Mouse (Mus musculus) thymus, adult 2 months (tissue): Measurements from ENCODE around the gene Asap3. TPM values are rescaled to one million over a fixed set of nuclear protein-coding genes. Genes with fewer than 3 reads are reported as not detected.

Experiments used
- DNase-seq: peaks from one replicate; pipeline ENCODE4 v3.0.0; 2021
- H3K27ac ChIP-seq: fragments of 200-500 bp; 2 replicates; pipeline ENCODE4 v1.5.1; 2012; ENCODE audit warnings: low read length, control low read depth; ENCODE audit not compliant: control insufficient read depth, insufficient read depth
- H3K27me3 ChIP-seq: fragments of 200-500 bp; 2 replicates; pipeline ENCODE4 v1.6.1; 2012; ENCODE audit warnings: mild to moderate bottlenecking, low read length, moderate library complexity, mixed read lengths; ENCODE audit not compliant: control insufficient read depth, insufficient read depth
- H3K36me3 ChIP-seq: fragments of 200-500 bp; 2 replicates; pipeline ENCODE4 v1.6.1; 2012; ENCODE audit warnings: mild to moderate bottlenecking, low read length, moderate library complexity; ENCODE audit not compliant: control insufficient read depth, insufficient read depth
- H3K4me1 ChIP-seq: fragments of 200-500 bp; replicated peaks from 2 replicates; pipeline ENCODE4 v1.6.1; 2012; ENCODE audit warnings: low read length; ENCODE audit not compliant: control insufficient read depth, insufficient read depth
- H3K4me3 ChIP-seq: fragments of 200-500 bp; 2 replicates; pipeline ENCODE4 v1.5.1; 2012; ENCODE audit warnings: mild to moderate bottlenecking, low read length, control low read depth, moderate library complexity; ENCODE audit not compliant: control insufficient read depth, insufficient read depth
- CTCF ChIP-seq: fragments of 200-500 bp; IDR thresholded peaks from 2 replicates; pipeline ENCODE4 v1.5.1; 2012; ENCODE audit warnings: mild to moderate bottlenecking, control low read depth, low read length, moderate library complexity, borderline replicate concordance; ENCODE audit not compliant: control insufficient read depth, poor library complexity, insufficient read depth; ENCODE audit errors: extremely low read depth
- POLR2A ChIP-seq: fragments of 200-500 bp; IDR thresholded peaks from 2 replicates; pipeline ENCODE4 v1.6.1; 2012; ENCODE audit warnings: mild to moderate bottlenecking, low read length, control low read depth, moderate library complexity; ENCODE audit not compliant: control insufficient read depth, poor library complexity, insufficient read depth; ENCODE audit errors: extremely low read depth
- WGBS: fragments of 180-500 bp; shearing (Covaris S2); methylation state at CpG from one replicate; pipeline ENCODE4 v1.1.7; 2018; 5-methylcytosine and 5-hydroxymethylcytosine counted together
- polyA plus RNA-seq: library from polyadenylated mRNA; depleted of rRNA; stranded (reverse); fragments of >200 nt; gene quantifications from 2 replicates; pipeline ENCODE4 v1.2.3, GENCODE M21; 2012

Asap3 gene
- polyA plus RNA-seq, 1 experiment: 4.4 TPM

DNA sequence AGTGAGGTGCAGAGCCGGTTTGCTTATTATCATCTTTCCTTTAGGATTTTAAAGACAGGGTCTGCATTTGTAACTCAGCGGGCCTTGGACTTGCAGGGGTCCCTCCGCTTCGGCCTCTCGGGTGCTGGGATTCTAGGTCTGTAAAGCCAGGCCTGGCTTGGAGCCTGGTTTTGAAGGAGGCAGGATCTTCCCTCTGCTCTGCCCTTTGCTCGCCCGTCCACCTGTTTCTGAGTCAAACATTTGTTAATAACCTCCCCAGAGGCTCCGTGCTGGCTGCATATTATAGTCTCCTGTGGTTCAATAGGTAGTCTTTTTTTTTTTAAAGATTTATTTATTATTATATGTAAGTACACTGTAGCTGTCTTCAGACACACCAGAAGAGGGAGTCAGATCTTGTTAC is 9.4 kb downstream of the Asap3 start:
- no peak for TF ChIP-seq POLR2A
- TF ChIP-seq CTCF: no peak
- WGBS: 92% methylated on average over 8 of the region's 8 CpGs
- Histone ChIP-seq H3K36me3 (no peaks in the 10 kb centered on the region), H3K27me3 (peaks cover 2% of the 10 kb centered on the region; the same call in 1 of the 2 replicates), H3K4me1 (0 out of 2 replicates have a peak, but pooled peaks cover 3% of the 10 kb centered on the region), H3K27ac (no peak overlapping the region), H3K4me3 (no peak overlapping the region)
- DNase-seq: no peak

- no peak overlapping the region for H3K27ac ChIP-seq
These were observed 10.9 kb downstream of the Asap3 start for GRCm38 (mm10) chr4:136217063-136217462.

DNA sequence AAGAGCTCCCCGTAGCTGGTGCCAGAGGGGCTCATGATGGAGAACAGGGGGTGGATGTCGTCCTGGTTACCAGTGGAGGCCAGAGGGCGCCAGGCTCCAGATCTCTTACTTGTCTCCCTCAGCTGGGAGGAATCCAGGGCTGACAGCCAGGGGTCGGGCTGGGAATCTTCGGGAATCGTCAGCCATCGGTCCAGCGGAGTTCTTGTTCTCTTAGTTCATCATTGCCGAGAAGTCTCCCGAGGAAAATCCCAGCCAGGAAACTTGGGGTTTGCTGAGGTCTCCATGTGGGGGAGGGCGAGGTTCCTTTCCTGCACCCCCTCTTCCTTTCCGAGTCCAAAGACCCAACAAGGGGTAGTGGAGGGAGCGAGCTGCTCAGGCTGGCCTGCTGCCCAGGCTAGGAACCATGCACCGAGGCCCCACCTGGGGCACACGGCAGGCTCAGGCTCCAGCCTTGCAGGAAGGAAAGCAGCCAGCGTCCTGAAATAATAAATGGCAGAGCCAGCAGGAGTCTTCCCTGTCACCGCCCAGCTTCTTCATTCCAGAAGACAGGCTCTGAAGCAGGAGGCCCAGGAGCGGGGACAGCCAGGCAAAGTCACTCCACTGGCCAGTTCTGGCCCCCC is 12.5 kb downstream of the Asap3 start:
- Histone ChIP-seq H3K36me3 (no peaks in the 10 kb centered on the region), H3K27me3 (peaks cover 4% of the 10 kb centered on the region; the same call in 1 of the 2 replicates), H3K4me3 (no peak overlapping the region), H3K27ac (no peak overlapping the region), H3K4me1 (0 out of 2 replicates have a peak, but pooled peaks cover 3% of the 10 kb centered on the region)
- TF ChIP-seq POLR2A (no peak), CTCF (no peak)
- no peak for DNase-seq
- 54% methylated on average over 18 of the region's 18 CpGs for WGBS

More at GRCm38 (mm10) chr4:136217063-136217462, 10.9 kb downstream of the Asap3 start:
- no peak for DNase-seq
- TF ChIP-seq POLR2A (no peak), CTCF (no peak)
- 82% methylated on average over 10 of the region's 10 CpGs for WGBS
- Histone ChIP-seq H3K36me3 (no peaks in the 10 kb centered on the region), H3K4me3 (no peak overlapping the region), H3K4me1 (0 out of 2 replicates have a peak, but pooled peaks cover 3% of the 10 kb centered on the region), H3K27me3 (peaks cover 4% of the 10 kb centered on the region; the same call in 1 of the 2 replicates)

- 18% methylated on average over 17 of the region's 17 CpGs for whole genome bisulfite sequencing
- no peak overlapping the region for H3K27ac ChIP-seq
- no peak for DNase-seq
These were observed 14.1 kb downstream of the Asap3 start for GRCm38 (mm10) chr4:136220133-136220775.

DNA sequence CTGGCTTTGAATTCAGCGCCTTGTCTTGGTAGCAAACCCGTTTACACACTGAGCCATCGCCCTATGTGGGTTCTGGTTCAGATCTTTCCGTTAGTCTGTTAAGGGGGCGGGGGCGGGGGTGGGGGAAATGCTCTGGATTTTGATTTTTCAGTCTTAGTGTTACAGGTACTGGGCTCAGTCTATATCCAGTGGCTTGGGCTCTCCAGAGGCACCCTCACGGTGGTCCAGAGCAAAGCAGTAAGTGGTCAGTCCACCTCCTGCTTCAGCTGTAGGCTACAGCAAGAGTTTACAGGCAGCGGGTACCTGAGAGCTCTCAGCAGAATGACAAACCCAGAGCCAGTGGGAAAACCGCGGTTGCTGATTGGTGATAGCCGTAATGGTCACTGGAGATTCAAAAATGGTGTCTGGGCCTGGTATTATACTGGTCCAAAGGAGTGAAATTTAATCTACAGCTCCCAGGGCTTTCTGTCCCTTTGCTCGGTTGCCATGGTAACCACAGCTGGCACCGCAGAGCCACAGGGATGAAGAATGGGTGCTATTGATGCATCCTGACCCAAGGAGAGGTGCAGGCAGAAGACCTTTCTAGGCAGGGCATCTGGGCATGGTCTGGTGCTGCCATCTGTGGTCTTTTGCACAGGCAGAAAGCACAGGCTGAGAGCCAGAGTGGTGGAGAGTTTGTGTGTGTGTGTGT is 17.5 kb downstream of the Asap3 start:
- Histone ChIP-seq H3K36me3 (no peaks in the 10 kb centered on the region), H3K4me1 (0 out of 2 replicates have a peak, but pooled peaks cover 3% of the 10 kb centered on the region), H3K27me3 (peaks cover 2% of the 10 kb centered on the region; the same call in 1 of the 2 replicates), H3K4me3 (no peak overlapping the region), H3K27ac (no peak overlapping the region)
- 87% methylated on average over 13 of the region's 13 CpGs for WGBS
- no peak for TF ChIP-seq CTCF
- TF ChIP-seq POLR2A: no peak
- DNase-seq: no peak

More at GRCm38 (mm10) chr4:136220133-136220775, 14.1 kb downstream of the Asap3 start:
- 0 out of 2 replicates have a peak, but pooled peaks cover 3% of the 10 kb centered on the region for H3K4me1 ChIP-seq
- H3K36me3 ChIP-seq: no peaks in the 10 kb centered on the region
- no peak overlapping the region for H3K4me3 ChIP-seq
- no peak for TF ChIP-seq POLR2A
- no peak for TF ChIP-seq CTCF
- peaks cover 4% of the 10 kb centered on the region; the same call in 1 of the 2 replicates for H3K27me3 ChIP-seq

GRCm38 (mm10) chr4:136224240-136224559 is 18.0 kb downstream of the Asap3 start:
- H3K27me3 ChIP-seq: peaks cover 2% of the 10 kb centered on the region; the same call in 1 of the 2 replicates
- 0 out of 2 replicates have a peak, but pooled peaks cover 3% of the 10 kb centered on the region for H3K4me1 ChIP-seq
- no peak overlapping the region for H3K4me3 ChIP-seq
- 90% methylated on average over 5 of the region's 5 CpGs for WGBS
- TF ChIP-seq CTCF (no peak), POLR2A (no peak)
- no peak overlapping the region for H3K27ac ChIP-seq
- no peak for DNase-seq
- H3K36me3 ChIP-seq: no peaks in the 10 kb centered on the region
